Mouse (Mus musculus) liver, adult 2 months (tissue): ENCODE data around the gene Kcnk3. TPM values are rescaled to one million over a fixed set of nuclear protein-coding genes. Genes with fewer than 3 reads are reported as not detected.

Source experiments
- DNase-seq: peaks from one replicate; pipeline ENCODE4 v3.0.0-alpha.2; 2011; ENCODE audit warnings: low read depth, low spot score; ENCODE audit errors: extremely low read depth
- H3K27ac ChIP-seq: fragments of 200-500 bp; replicated peaks from 2 replicates; pipeline ENCODE4 v1.5.1; 2012; ENCODE audit warnings: low read depth, mild to moderate bottlenecking, control low read depth, inconsistent platforms, low read length; ENCODE audit not compliant: insufficient read depth
- H3K27me3 ChIP-seq: fragments of 200-500 bp; 2 replicates; pipeline ENCODE4 v1.6.1; 2012; ENCODE audit warnings: mild to moderate bottlenecking, moderate library complexity, low read length, inconsistent platforms; ENCODE audit not compliant: control insufficient read depth, insufficient read depth
- H3K36me3 ChIP-seq: fragments of 200-500 bp; 2 replicates; pipeline ENCODE4 v1.6.1; 2012; ENCODE audit warnings: low read length, inconsistent platforms; ENCODE audit not compliant: control insufficient read depth, insufficient read depth
- H3K4me1 ChIP-seq: fragments of 200-500 bp; 2 replicates; pipeline ENCODE4 v1.6.1; 2011; ENCODE audit warnings: low read length; ENCODE audit not compliant: control insufficient read depth, insufficient read depth
- H3K4me3 ChIP-seq: fragments of 200-500 bp; 2 replicates; pipeline ENCODE4 v1.5.1; 2011; ENCODE audit warnings: low read depth, mild to moderate bottlenecking, control low read depth, low read length, moderate library complexity; ENCODE audit not compliant: insufficient read depth
- H3K79me2 ChIP-seq: fragments of 200-500 bp; 2 replicates; pipeline ENCODE4 v1.6.1; 2012; ENCODE audit warnings: inconsistent platforms, mild to moderate bottlenecking, low read length, moderate library complexity; ENCODE audit not compliant: control insufficient read depth, insufficient read depth
- H3K9ac ChIP-seq: fragments of 200-500 bp; 2 replicates; pipeline ENCODE4 v1.6.1; 2012; ENCODE audit warnings: low read depth, mild to moderate bottlenecking, control low read depth, inconsistent platforms, low read length
- CTCF ChIP-seq: fragments of 200-500 bp; IDR thresholded peaks from 2 replicates; pipeline ENCODE4 v1.5.1; 2011; ENCODE audit warnings: low read depth, low read length, control low read depth
- POLR2A ChIP-seq: fragments of 200-500 bp; IDR thresholded peaks from 2 replicates; pipeline ENCODE4 v1.6.1; 2011; ENCODE audit warnings: low read length, control low read depth; ENCODE audit not compliant: insufficient read depth; ENCODE audit errors: extremely low read depth
- WGBS: fragments of 180-500 bp; shearing (Covaris S2); methylation state at CpG from one replicate; pipeline ENCODE4 v1.1.7; 2018; 5-methylcytosine and 5-hydroxymethylcytosine counted together
- polyA plus RNA-seq: library from polyadenylated mRNA; depleted of rRNA; stranded (reverse); fragments of >200 nt; gene quantifications from 2 replicates; pipeline ENCODE4 v1.2.3, GENCODE M21; 2012
- total RNA-seq: library from RNA; depleted of rRNA; stranded (reverse); fragments of >200 nt; gene quantifications from 2 replicates; pipeline ENCODE4 v1.2.3, GENCODE M21; 2014

The Kcnk3 gene
- total and polyA plus RNA-seq, 2 experiments, result 0.18 to 0.61 TPM

DNA sequence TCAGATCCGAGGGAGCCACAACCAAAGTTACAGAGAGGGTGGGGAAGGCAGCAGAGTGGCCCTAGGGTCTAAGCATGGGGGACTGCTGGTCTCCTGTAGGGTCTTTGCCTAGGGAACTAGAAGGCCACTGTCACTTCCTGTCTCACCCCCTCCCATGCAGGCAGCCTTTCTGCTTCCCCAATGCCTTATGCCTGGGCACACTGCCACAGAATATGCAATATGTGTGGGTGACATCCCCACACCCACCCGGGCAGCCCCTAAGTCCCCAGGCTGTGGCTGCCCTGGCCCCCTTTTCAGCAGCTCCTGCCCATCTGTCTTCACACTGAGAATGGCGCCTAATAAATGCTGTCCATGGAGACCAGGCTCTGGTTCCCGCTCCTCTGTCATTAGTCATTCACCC lies 36.9 kb downstream of the Kcnk3 start:
- no peak for DNase-seq
- H3K27ac ChIP-seq, result no peak overlapping the region
- no peak for TF ChIP-seq CTCF
- TF ChIP-seq POLR2A, result no peak
- WGBS, result 66% methylated on average over 4 of the region's 4 CpGs
- peaks cover 28% of the 10 kb centered on the region for H3K4me1 ChIP-seq
- no peaks in the 10 kb centered on the region for H3K36me3 ChIP-seq
- H3K79me2 ChIP-seq, result no peaks in the 10 kb centered on the region
- H3K4me3 ChIP-seq, result no peak overlapping the region
- peaks cover 9% of the 10 kb centered on the region for H3K27me3 ChIP-seq
- no peak overlapping the region for H3K9ac ChIP-seq

- H3K27me3 ChIP-seq, result peaks cover 9% of the 10 kb centered on the region
- H3K27ac ChIP-seq, result no peak overlapping the region
- H3K36me3 ChIP-seq, result no peaks in the 10 kb centered on the region
- no peak overlapping the region for H3K4me3 ChIP-seq
- H3K4me1 ChIP-seq, result peaks cover 28% of the 10 kb centered on the region
- 78% methylated on average over 3 of the region's 3 CpGs for WGBS
- TF ChIP-seq POLR2A (no peak), CTCF (no peak)
- DNase-seq, result no peak
- H3K79me2 ChIP-seq, result no peaks in the 10 kb centered on the region
- no peak overlapping the region for H3K9ac ChIP-seq
These were observed 37.4 kb downstream of the Kcnk3 start for GRCm38 (mm10) chr5:30625379-30625778.

DNA sequence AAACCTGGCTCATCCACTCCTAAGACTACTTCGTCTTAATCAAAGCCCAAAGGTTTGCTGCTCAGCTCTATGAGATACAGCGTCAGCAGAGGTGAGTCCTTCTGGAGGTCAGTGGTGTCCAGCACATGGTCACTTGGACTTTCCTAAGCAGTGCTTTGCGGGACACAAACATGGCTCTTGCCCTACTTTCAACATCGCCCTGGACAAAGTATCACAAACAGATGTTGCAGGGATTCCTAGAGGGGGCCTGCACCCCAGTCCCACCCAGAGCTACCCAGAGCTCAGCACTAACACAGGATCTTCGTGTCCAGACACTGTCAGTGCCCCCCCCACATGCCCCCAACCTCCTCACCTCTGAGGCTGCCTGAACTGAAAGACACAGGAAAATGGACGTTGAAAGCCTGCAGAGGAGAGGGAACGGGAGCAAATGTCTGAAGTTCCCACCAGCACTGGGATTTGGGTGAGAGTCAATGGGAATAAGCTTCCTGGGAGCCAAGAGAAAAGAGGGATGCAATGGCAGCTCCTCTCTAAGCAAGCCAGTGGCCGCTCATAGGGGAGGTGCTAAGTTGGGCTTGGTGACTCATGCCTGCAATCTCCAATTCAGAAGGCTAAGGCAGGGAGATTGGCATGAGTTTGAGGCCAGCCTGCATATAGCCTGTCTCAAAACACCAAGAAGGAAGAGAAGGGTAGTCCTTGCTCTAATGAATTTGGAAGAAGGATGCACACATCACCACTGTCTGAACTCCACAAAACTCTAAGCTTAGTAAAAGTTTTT lies 38.5 kb downstream of the Kcnk3 start:
- peak; percentile 82 for DNase-seq
- Histone ChIP-seq H3K36me3 (no peaks in the 10 kb centered on the region), H3K4me3 (no peak overlapping the region), H3K79me2 (no peaks in the 10 kb centered on the region), H3K9ac (no peak overlapping the region), H3K4me1 (peaks cover 28% of the 10 kb centered on the region), H3K27ac (no peak overlapping the region), H3K27me3 (peaks cover 9% of the 10 kb centered on the region)
- 45% methylated on average over 8 of the region's 8 CpGs for WGBS
- TF ChIP-seq POLR2A (no peak), CTCF (no peak)

- TF ChIP-seq POLR2A (no peak), CTCF (no peak)
- Histone ChIP-seq H3K27ac (no peak overlapping the region; the same call in 1 of the 2 replicates), H3K4me3 (no peak overlapping the region), H3K27me3 (no peaks in the 10 kb centered on the region), H3K9ac (no peak overlapping the region), H3K4me1 (peaks cover 26% of the 10 kb centered on the region), H3K36me3 (no peaks in the 10 kb centered on the region), H3K79me2 (no peaks in the 10 kb centered on the region)
- WGBS, result 23% methylated on average over 3 of the region's 3 CpGs
- DNase-seq, result peak; percentile 94
These were observed 40.5 kb downstream of the Kcnk3 start for GRCm38 (mm10) chr5:30628511-30628910.

DNA sequence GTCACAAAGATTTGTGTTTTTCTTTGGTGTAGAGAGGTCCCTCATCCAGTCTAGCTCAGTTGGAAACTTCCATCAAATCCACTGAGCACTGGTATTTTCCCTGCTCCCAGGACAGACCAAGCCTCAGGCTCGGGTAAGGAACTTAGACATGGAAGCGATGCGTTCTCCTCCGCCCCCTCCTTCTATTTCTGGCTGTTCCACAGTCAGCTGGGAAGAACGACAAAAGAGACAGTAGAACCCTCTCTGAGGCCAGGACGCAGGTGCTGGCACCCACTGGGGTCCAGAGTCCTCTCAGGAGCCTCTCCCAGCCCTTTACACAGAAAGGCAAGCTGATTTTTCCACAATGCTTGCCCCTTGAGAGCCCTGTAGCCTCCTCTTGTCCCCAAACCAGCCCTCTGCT lies 42.4 kb downstream of the Kcnk3 start:
- no peaks in the 10 kb centered on the region for H3K36me3 ChIP-seq
- TF ChIP-seq POLR2A (no peak), CTCF (no peak)
- no peak overlapping the region for H3K4me3 ChIP-seq
- no peaks in the 10 kb centered on the region for H3K79me2 ChIP-seq
- no peaks in the 10 kb centered on the region for H3K27me3 ChIP-seq
- no peak overlapping the region for H3K27ac ChIP-seq
- H3K9ac ChIP-seq, result no peak overlapping the region
- WGBS, result 71% methylated on average over 6 of the region's 6 CpGs
- DNase-seq, result no peak
- H3K4me1 ChIP-seq, result peaks cover 26% of the 10 kb centered on the region

DNA sequence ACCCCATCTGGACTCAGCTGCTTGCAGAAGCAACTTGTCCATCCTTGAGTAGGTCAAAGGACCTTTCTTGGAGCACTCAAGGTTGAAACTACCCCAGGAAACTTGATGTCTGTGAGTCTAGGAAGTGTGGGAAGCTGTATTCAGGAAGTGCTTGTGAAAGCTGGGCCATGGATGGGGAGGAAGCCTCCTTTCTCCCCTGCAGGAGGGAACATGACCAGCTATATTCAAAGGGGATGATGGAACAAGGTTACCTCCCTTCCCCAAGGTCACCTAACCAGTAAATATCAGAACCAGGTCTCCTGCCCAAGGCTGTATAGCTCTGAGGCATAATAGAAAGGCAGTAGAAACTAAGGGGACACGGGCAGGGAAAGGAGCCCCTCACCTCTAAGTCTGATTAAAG lies 44.2 kb downstream of the Kcnk3 start:
- Histone ChIP-seq H3K4me3 (no peak overlapping the region), H3K27me3 (no peaks in the 10 kb centered on the region), H3K9ac (no peak overlapping the region), H3K4me1 (peaks cover 13% of the 10 kb centered on the region; the same call in 1 of the 2 replicates), H3K27ac (no peak overlapping the region), H3K36me3 (no peaks in the 10 kb centered on the region), H3K79me2 (no peaks in the 10 kb centered on the region)
- 88% methylated on average over 1 of the region's 1 CpGs for WGBS
- DNase-seq, result no peak
- TF ChIP-seq CTCF, result no peak
- TF ChIP-seq POLR2A, result no peak
